Mouse (Mus musculus) cerebellum, adult 11 months (tissue): Measurements from ENCODE around the gene Twist2.

Experiments
- DNase-seq: peaks from one replicate; pipeline ENCODE4 v3.0.0; 2022

Twist2 gene

DNA sequence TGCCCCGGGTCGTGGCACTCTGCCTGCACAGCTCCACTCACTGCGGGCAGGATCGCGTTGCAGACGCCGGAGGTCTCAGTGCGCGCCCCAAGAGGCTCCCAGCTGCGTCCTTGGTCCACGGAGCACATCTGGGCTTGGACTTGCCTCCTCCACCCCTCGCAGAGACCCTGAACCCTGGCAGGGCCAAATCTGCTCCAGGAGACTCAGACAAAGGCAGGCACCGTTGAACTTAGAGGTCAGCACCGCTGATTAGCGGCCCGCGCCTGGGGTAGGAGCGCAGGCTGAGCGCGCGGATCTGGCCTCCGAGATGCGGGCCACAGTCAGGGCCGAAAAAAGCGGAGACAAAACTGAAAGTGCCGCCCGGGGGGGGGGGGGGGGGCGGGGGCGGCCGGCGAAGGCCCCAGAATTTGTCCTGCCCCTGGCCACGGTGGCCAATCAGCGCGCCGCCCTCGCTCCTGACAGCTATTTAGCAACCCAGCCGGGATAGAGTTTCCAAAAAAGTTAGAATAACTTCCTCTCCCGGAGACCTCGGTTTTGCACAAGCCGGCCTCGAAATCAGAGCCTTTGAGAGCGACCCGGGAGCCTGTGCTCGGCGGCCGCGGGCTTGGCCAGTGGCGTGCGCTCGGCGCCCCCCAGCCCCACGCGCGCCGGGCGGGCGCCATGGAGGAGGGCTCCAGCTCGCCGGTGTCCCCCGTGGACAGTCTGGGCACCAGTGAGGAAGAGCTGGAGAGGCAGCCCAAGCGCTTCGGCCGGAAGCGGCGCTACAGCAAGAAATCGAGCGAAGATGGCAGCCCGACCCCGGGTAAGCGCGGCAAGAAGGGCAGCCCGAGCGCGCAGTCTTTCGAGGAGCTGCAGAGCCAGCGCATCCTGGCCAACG is at the start of gene Twist2:
Gene Twist2 (plus strand): TSS at position 495 of the 877 bp plus-strand sequence.
- no peak for DNase-seq

- no peak for DNase-seq
These were observed 48.3 kb upstream of the Twist2 start for GRCm38 (mm10) chr1:91752931-91753330.

DNA sequence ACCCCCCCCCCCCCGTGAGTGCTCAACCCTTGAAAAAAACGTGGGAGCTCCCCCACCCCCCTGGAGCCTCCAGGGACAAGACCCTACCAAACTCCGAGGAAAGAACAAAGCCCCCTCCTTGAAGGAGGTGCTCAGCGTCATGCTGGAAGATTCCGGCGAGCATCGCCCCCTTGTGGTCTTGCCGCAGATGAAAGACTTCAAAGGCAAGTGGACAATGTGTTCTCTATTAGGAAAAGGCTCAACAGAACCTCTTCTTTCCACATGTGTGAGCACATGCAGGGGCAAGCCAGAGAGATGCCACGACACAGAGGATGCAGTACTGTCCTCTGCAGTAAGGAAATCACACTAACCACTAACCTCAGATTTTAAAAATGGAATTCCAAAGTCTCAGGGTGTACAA is 46.2 kb upstream of the Twist2 start:
- peak; percentile 18 for DNase-seq

DNA sequence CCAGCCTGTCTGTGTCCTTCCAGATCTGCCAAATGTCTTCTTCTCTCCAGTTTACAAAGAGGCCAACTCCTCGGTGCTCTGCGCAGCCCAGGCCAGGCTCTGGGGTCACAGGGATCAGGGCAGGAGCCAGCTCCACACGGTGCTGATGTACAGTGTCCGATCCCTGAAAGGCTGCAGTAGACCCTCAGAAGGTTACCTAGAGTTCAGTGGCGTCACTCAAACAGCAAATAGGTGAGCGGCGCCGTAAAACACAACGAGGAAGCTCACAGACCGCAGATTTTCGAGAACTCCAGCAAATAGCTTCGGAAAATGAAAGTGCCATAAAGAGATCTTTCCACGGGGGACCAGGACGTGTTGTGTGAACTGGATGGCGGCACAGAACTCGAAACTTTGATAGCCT is 44.0 kb upstream of the Twist2 start:
- no peak for DNase-seq

DNA sequence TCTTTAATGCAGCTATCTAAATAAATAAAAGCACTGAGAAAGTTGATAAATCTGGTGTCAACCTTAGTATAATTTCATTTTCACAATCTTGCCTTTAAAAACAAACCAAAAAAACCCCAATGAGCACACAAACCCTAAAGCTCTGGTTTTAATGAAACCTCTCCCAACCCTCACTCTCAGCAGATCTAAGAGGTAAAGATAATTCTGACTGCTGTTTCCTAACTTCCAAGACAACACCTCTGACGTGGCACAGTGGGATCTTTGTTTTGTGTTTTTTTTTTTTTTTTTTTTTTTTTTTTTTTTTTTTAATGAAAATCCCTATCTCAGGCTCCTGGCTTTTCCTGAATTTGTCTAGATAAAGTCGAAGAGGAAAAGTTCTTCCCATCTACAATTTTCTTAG is 43.1 kb upstream of the Twist2 start:
- DNase-seq: no peak

- DNase-seq: no peak
These were observed 42.4 kb upstream of the Twist2 start for GRCm38 (mm10) chr1:91758600-91759515.

DNA sequence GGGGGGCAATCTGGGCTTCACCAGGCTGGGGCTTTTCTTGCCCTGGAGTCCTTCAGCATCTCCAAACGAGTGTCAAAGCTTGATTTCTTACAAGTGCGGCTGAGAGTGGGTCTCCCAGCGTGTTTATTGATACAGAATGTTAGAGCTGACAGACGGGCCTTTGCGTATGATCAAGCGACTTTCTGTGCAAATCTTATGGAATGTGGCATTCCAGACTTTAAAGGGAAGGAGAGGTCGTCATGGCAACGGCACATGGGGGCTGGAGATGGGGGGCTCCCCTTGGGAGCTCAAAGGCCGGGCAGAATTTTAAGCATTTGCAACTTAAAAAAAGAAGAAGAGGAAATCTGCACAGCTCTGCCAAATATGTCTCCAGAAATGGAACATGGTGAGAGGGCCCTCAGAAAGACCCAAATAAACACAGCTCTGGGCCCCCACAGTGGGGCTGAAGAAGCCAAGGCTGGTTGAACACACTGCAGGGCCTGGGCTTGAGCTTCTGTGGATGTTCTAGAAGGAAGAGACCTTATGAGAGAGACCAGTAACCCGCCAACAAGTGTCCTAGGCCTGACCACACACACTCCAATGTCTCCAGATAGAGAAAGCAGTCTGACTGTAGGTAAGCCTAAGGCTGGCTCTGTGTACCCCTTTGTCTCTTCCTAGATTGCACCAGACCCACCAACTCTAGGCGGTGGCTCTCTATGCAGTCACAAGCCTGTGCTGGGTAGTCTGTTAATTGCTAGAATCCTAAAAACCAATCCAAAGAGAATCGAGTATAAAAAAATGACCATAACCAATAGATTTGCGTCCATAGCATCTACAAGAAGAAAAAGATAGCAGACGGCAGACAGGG is 40.9 kb upstream of the Twist2 start:
- no peak for DNase-seq

DNA sequence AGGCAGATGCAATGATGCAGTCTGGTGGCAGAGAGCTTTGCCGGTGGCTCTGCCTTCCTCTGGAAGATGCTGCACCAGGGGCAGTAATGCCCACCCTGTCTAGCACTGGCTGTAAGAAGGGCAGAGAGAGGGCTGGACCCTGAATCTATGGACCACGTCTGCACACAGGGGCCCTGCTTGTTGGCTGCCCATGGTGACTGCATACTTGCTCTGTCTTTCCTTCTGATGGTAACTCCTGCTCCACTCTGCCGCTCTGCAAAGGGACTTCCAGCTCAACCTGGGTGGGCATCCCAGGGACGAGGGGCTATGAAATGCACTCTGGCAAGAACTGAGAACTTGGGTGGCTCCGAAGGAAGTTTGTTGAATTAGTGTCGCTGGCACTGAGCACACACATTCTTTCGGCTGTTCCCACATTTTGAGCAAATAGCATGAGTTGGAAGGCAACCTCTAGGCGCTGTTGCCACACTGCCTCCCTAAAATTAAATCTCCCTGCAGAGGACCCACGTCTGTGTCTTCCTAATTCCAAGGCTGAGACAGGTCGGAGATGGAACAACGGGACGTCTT is 38.7 kb upstream of the Twist2 start:
- no peak for DNase-seq

- DNase-seq: no peak
These were observed 31.0 kb upstream of the Twist2 start for GRCm38 (mm10) chr1:91770221-91770624.

GRCm38 (mm10) chr1:91770676-91771075 is 30.6 kb upstream of the Twist2 start:
- no peak for DNase-seq

- no peak for DNase-seq
These were observed 24.3 kb upstream of the Twist2 start for GRCm38 (mm10) chr1:91776928-91777327.

DNA sequence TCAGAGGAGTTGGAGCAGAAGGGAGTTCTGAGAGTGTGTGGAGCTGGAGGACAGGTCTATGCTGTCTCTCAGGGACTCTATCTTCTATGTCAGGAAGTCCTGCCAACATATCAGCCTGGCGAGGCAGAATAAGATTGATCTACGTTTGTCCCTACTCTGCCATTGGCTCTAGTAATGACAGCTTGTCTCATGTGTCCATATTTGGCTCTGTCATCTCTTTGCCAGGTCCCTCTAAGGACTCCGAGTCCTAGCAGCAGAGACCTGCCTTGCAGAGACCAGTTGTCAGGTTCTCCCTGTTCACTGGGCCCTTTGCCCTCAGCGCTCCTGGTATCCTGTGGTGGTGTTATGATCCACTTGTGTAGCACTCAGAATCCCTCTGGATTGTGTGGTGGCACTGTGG is 21.4 kb upstream of the Twist2 start:
- no peak for DNase-seq

DNA sequence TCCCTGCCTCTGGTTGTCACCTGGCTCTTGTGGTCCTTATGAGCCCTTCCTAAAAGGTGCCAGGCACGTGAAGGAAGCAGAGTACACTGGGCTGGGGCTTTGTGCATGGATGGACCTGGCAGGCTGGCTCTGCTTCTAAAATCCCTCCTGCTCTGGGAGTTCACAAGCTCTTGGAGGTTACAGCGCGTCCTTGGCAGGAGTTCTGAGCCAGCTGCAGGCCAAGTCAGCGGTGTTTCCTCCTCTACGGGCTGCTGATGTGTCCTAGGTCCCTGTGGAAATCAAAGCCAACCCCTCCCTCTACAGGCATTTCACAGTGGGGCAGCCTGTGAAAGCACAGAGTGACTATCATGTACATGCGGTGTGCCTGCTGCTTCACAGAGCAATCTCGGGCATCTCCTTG is 20.1 kb upstream of the Twist2 start:
- no peak for DNase-seq

DNA sequence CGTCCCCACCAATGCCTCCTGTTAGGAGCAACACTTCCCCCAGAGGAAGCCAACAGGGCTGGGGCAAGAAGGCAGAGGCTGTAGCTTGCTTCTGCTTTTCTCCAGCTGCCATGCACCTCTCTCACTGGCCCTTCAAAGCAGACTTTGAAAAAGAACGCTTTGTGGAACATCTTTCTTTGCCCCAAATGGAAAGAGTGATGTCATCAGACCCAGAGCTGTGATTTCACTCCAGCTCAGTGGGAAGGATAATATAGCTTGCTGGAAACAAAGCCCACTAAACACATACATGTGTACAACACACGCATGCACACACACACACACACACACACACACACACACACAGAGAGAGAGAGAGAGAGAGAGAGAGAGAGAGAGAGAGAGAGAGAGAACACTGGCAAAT is 17.1 kb upstream of the Twist2 start:
- DNase-seq: no peak

GRCm38 (mm10) chr1:91799323-91799722 is 1.9 kb upstream of the Twist2 start:
- no peak for DNase-seq

DNA sequence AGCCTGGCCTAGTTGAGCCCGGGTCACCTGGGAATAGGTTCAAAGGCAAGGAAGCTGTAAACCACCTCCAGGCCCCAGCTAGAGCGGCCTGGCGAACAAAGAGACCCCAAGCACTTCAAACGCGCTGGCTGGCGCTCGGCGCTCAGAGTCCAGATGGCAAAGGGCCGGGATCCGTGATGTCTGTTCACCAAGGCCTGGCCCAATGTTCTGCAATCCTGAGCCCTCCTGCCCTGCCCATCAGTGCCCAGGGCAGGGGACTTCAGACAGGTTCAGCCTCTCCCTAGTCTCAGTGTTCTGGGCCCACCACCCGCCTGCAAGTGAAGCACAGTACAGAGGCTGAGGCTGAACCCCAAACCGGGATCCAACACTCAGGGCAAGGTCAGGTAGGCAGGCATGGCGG is 913 bp upstream of the Twist2 start:
- no peak for DNase-seq

DNA sequence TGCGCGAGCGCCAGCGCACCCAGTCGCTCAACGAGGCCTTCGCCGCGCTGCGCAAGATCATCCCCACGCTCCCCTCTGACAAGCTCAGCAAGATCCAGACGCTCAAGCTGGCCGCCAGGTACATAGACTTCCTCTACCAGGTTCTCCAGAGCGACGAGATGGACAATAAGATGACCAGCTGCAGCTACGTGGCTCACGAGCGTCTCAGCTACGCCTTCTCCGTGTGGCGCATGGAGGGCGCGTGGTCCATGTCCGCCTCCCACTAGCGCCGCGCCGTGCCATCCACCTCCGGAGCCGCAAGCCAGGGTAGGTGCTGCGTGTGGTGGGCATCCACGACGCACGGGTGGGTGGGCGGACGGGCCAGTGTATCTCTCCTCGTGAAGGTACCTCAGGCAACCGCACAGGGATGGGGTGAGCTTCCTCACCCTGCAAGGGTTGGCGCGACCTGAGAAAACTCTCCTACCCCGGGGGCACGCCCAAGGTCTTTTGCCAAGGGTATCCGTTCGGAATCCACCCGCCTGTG is 644 bp downstream of the Twist2 start:
- no peak for DNase-seq

GRCm38 (mm10) chr1:91802406-91803121 is 1.3 kb downstream of the Twist2 start:
- no peak for DNase-seq

GRCm38 (mm10) chr1:91803416-91803815 is 2.2 kb downstream of the Twist2 start:
- DNase-seq: no peak

GRCm38 (mm10) chr1:91816067-91816466 is 14.8 kb downstream of the Twist2 start:
- DNase-seq: no peak

DNA sequence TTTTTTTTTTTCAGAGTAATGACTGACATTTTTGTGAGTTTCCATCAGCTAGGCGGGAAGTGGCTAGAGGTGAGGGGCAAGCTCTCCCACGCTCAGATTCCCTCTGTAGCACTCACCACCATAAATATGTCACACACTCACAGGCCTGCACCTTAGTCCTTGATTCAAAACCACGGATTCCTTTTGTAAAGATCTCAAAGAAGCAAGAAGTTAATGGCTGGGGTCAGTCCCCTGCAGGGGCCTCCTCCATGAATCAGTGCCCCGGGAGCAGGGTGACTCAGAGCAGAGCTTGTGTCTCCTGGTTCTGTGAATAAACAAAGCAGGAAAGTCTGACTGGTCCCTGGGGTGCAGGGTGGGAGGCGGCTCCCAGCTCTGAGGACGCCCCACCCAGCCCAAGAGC is 15.3 kb downstream of the Twist2 start:
- DNase-seq: no peak

GRCm38 (mm10) chr1:91819237-91819636 is 18.0 kb downstream of the Twist2 start:
- no peak for DNase-seq
